Mouse (Mus musculus): ENCODE results near the gene Map3k14.

Map3k14 gene

GRCm38 (mm10) chr11:103170494-103171285, 96.6 kb downstream of the Map3k14 start, which contains the start of gene Fmnl1:
Fmnl1 (plus strand) TSS chr11:103171107.
- no peak for TF ChIP-seq GATA4 (IDR thresholded peaks at IDR 0.05; ENCODE audit: insufficient replicate concordance, low read length)

GRCm38 (mm10) chr11:103170111-103170493, 97.2 kb downstream of the Map3k14 start:
- TF ChIP-seq GATA4 (IDR thresholded peaks at IDR 0.05; ENCODE audit: insufficient replicate concordance, low read length), result no peak

All from liver, adult (tissue).